Mouse (Mus musculus) liver, postnatal 0 days (tissue): ENCODE measurements at regions not wholly inside any gene's neighbourhood (a gene's known extent, or its start where the extent isn't known, plus 50 kb on each side); places are given as distances from the start of the nearest gene placed in this dataset.

Source experiments
- CTCF ChIP-seq: sonication (generic); IDR thresholded peaks from 2 replicates; pipeline ENCODE4 v1.5.1; 2016; ENCODE audit warnings: antibody characterized with exemption, low read depth
- EP300 ChIP-seq: IDR thresholded peaks from 2 replicates; pipeline ENCODE4 v1.6.1; 2016; ENCODE audit warnings: antibody characterized with exemption, low read depth, mild to moderate bottlenecking

DNA sequence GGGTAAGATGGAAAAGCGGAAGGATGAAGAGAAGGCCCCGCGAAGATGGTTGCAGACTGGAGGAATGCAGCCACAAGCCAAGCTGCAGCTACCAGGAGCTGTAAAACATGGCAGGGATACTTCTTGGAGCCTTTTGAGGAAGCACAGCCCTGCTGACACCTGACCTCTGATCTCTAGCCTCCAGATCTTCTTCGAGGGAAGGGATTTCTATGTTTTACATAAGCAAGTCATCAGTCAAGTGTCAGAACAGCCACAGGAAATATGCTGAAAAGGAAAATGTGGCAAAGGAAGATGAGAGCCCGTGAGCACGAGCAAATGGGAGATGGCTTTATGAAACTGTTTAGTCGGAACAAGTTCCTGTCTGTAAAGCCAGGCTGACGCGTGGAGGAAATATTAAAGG is 219.1 kb downstream of the Tshz3 start:
- TF ChIP-seq CTCF (no peak), EP300 (no peak)
